Mouse (Mus musculus) hematopoietic stem cell, adult 5-6 weeks (primary cell): ENCODE results near the gene Apobec2. TPM values are rescaled to one million over a fixed set of nuclear protein-coding genes. Genes with fewer than 3 reads are reported as not detected.

Source experiments
- ATAC-seq, 2 experiments: fragments of 125-278 bp in 1 of 2; replicated peaks in 1 of 2; 2 replicates each; pipeline ENCODE4 v1.8.0; 2016 to 2017; ENCODE audit warnings: inconsistent platforms in 2 of 2, mild to moderate bottlenecking in 2 of 2, moderate number of reproducible peaks in 2 of 2, low read depth in 1 of 2, moderate TSS enrichment in 1 of 2; ENCODE audit not compliant: low FRiP score in 2 of 2, poor library complexity in 2 of 2, severe bottlenecking in 2 of 2, insufficient read depth in 1 of 2, low TSS enrichment in 1 of 2
- total RNA-seq: library from RNA; stranded (forward); fragments of 172-1452, 232-1000 nt; gene quantifications from 2 replicates; pipeline ENCODE4 v1.2.3, GENCODE M21; 2017

The Apobec2 gene
- total RNA-seq, 1 experiment from 2014 or later = not detected

- ATAC-seq = peak; percentile 58 to 75
Measured at GRCm38 (mm10) chr17:48418174-48418573, 14.6 kb downstream of the Apobec2 start.

GRCm38 (mm10) chr17:48417521-48417920 lies 15.2 kb downstream of the Apobec2 start:
- no peak for ATAC-seq

GRCm38 (mm10) chr17:48416425-48417195 lies 16.1 kb downstream of the Apobec2 start:
- peak; percentile 72 to 75 for ATAC-seq

- no peak for ATAC-seq
Measured at GRCm38 (mm10) chr17:48416011-48416410, 16.7 kb downstream of the Apobec2 start.

- ATAC-seq = no peak
Measured at GRCm38 (mm10) chr17:48411241-48411640, 21.5 kb downstream of the Apobec2 start.

- peak in 1 of 2 experiments; percentile 9; a peak in 2 of 4 replicates for ATAC-seq
Measured at GRCm38 (mm10) chr17:48410299-48410785, 22.4 kb downstream of the Apobec2 start.

- ATAC-seq = peak; percentile 82 to 85
Measured at GRCm38 (mm10) chr17:48409380-48410298, 23.1 kb downstream of the Apobec2 start, which contains the start of the genes Nfya and Oard1. TSS of gene Nfya (minus strand) at chr17:48409906. TSS of gene Oard1 (plus strand) at chr17:48410014.

- peak; percentile 39 to 59 for ATAC-seq
Measured at GRCm38 (mm10) chr17:48408526-48409291, 24.0 kb downstream of the Apobec2 start.

GRCm38 (mm10) chr17:48407910-48408525 lies 24.7 kb downstream of the Apobec2 start:
- ATAC-seq = no peak

GRCm38 (mm10) chr17:48407154-48407553 lies 25.6 kb downstream of the Apobec2 start:
- ATAC-seq = no peak

- ATAC-seq = no peak
Measured at GRCm38 (mm10) chr17:48404706-48405105, 28.0 kb downstream of the Apobec2 start.

GRCm38 (mm10) chr17:48403848-48404247 lies 28.9 kb downstream of the Apobec2 start:
- ATAC-seq = no peak

GRCm38 (mm10) chr17:48402751-48403150 lies 30.0 kb downstream of the Apobec2 start:
- no peak for ATAC-seq

- ATAC-seq = no peak
Measured at GRCm38 (mm10) chr17:48401710-48402109, 31.0 kb downstream of the Apobec2 start.

- ATAC-seq = no peak
Measured at GRCm38 (mm10) chr17:48392616-48393015, 40.1 kb downstream of the Apobec2 start.

GRCm38 (mm10) chr17:48391446-48391845 lies 41.3 kb downstream of the Apobec2 start:
- no peak for ATAC-seq

- ATAC-seq = no peak
Measured at GRCm38 (mm10) chr17:48389442-48389841, 43.3 kb downstream of the Apobec2 start.
